Mouse (Mus musculus): Measurements from ENCODE around the gene Sidt1.
"Not testable (repeated sequence)": the region's sequence is repeated elsewhere in the genome, so short reads cannot be mapped to it uniquely, and the experiment has no call there.

Sidt1 gene

DNA sequence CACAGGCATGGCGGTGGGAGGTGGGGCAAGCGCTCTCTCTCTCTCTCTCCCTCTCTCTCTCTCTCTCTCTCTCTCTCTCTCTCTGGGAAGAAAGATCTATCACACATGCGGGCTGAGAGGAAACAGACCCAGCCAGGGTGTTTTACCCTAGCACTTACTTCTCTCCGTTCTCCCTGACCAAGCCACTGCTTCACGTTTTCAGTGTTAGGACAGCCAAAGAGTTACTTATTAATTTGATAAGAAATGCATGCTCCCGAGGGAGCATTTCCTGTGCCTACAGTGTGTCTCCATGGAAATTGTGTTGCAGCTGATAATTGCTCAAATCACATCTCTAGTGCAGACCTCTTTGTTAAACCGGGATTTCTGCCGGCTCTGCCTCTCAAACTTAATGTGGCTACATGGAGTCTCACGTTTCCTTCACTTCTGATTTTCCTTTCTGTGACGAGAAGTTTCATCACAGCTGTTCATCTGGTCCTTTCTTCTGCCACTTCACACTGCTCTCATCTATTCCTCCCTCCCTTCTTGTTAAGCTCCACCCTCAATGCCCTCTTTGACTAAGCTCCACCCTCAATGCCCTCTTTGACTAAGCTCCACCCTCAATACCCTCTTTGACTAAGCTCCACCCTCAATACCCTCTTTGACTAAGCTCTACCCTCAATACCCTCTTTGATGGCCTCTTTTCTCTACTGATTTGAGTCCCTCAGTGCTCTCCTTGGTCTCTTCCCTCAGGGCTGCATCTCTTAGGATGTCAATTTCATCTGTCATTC is 30.7 kb downstream of the Sidt1 start:
- DNase-seq, result no peak

DNA sequence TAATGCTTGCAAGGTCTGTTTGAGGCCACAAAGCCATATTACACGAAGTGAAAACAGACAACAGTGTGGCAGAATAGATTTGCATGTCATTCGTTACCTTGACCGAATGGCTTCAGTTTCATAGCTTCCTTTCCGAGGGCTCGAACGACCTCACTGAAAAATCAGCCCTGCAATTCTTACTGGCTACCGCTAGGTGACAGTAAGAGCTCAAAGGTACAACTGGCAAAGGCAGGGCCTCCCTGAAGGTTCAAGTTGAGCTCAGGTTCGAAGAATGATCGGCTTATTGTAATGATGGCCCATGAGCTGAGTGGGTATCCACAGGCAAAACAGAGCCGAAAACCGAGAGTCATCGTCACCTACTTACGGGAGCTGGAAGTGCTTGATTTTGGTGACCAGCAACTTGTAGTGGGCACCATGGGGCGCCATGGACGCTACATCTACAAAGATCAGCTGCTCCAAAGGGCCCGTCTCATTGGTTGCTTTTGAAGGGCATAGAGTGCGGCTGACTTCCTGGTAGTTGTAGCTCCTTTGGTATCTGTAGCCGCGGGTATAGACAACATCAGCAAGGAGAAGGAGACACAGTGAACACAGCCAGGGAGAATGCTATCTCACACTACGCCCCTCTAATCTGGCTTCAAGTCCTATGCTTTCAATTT is 33.4 kb downstream of the Sidt1 start:
- no peak for DNase-seq

- DNase-seq, result no peak
Observed at GRCm38 (mm10) chr16:44293960-44294359, 39.0 kb downstream of the Sidt1 start.

DNA sequence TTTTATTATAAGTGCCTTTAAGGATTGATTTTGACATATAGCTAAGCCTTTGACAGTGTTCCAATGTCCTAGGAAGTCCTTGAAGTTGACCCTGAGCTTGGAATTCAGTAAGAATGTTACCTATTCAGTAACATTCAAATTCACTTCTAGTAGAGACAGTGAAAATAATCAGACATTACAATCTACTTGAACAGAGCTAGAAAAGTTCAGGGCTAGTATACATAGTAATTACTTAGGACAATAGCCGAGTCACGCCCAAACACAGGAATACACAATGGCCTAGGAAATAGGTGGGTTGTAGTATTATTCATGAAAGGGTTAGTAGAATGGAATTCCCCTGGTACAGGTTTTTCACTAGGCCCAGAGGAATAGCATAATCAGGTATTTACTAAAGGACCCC is 40.3 kb downstream of the Sidt1 start:
- not testable (repeated sequence) for DNase-seq

- no peak for DNase-seq
Observed at GRCm38 (mm10) chr16:44289004-44289648, 43.9 kb downstream of the Sidt1 start.

- DNase-seq, result no peak
Observed at GRCm38 (mm10) chr16:44287356-44287950, 45.5 kb downstream of the Sidt1 start.

DNA sequence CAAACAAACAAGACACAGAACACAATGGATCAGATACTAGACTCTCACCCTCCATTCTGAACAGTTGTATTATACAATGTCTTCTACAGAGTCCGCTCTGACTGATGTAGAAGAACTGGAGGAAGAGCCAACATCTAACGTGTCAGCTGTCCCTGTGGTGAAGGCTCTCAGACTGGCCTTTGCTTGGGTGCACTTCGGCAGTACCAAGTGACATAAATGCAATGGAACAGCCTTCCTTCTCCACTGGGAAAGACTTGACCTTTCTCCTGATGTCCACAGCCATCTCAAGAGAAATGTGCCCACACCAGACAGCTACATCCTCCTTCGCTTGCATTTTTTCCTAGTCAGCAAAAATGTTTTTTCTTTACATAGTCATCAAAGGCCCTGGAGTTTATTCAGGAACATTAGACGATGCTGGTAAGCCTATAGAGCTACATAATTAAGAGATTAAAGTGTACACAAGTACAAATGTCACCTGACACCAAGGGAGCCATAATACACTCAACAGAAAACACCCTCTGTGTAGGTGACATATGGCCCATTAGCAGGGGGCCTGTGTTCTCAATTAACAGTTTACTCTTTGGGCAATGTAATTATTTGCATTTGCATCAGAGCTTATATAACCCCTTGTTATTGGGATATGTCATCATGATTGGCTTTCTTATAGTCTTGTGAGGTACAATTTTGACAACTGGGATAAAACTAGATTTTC is 50.2 kb downstream of the Sidt1 start:
- peak; percentile 71 to 77 for DNase-seq

GRCm38 (mm10) chr16:44282036-44282435 is 51.0 kb downstream of the Sidt1 start:
- DNase-seq, result no peak

DNA sequence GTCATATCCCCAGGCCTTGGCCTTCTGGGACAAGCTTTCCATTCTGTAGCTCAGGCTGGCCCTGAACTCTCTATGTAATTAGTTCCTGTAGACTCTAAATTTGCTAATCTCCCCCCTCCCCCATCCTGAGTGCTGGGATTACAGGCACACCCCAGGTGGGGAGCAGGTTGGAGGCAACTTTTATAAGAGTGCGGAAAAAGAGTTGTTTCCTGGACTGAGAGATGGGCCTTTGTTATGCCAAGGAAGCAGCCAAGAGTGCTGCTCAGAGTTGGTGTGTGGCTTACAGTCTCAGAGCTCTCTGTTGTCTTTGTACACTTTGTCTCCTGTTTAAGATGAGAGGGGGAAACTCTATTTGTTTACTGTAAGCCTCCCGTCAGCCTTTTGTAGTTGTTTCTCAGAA is 52.2 kb downstream of the Sidt1 start:
- DNase-seq, result no peak

- no peak for DNase-seq
Observed at GRCm38 (mm10) chr16:44277212-44277611, 55.8 kb downstream of the Sidt1 start.

DNA sequence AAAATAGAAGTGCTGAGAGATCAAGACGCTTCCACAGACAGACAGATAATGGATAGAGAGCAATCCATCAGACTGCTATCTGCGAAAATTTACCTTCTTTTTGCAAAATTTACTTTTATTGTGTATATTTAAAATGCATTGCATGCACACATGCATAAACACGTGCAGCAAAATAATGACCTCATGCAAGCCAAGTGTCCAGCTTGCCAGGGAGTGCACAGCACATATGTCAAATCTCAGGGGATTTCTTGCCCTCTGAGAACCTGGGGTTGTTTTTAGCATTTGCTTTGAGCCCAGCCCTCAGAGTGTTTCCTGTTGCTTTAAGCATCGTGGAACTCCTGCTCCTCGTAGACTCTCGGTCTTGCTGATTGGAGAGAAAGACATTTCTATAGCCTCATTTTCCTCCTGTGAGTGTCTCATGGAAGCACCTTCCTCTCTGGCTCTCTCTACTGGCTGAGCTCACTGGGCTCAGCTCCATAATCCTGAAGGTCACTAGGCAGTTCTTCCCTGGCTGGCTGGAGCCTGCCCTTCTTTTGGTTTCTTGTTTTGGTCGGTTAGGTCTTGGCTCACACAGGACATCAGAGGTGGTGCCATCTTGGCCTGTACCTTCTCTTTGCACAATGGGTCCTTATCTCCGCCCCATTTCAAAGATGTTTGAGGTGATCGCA is 61.5 kb downstream of the Sidt1 start:
- peak; percentile 60 to 70 for DNase-seq

DNA sequence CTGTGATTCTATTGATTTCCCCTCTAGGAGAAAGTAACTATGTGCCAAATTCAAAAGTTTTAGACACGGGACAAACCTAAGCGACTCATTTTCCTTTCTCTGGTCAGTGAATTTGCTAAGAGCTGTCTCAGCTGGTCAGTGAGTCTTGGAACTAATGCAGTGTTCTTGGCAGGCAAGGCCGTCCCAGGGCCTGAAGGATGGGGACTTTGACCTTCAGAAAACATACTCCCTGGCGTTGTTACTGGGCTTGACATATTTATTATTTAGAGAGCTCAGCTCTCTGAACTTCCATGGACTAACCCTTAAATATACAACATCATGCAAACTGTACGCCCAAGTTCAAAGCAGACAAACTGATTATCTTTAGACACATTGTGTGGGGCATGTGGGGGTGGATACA is 62.4 kb downstream of the Sidt1 start:
- no peak for DNase-seq

GRCm38 (mm10) chr16:44269578-44269977 is 63.4 kb downstream of the Sidt1 start:
- no peak for DNase-seq

GRCm38 (mm10) chr16:44268541-44269215 is 64.3 kb downstream of the Sidt1 start:
- no peak for DNase-seq

DNA sequence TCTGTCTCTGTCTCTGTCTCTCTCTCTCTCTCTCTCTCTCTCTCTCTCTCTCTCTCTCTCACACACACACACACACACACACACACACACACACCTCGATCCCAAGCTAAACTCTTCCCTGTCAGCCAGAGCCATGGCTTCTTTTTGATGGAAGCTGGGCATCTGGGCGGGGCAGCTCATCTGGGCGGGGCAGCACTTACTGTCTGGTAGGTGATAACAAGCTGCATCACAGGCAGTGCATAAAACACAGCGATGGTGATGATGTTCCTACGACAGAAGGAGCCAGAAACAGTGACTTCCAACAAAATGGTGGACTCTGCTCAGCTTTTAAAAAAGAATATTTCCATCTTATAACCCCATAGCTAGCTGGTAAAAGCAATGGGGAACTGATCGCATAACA is 67.4 kb downstream of the Sidt1 start:
- DNase-seq, result no peak

GRCm38 (mm10) chr16:44264916-44265315 is 68.1 kb downstream of the Sidt1 start:
- no peak for DNase-seq

- no peak for DNase-seq
Observed at GRCm38 (mm10) chr16:44257476-44257875, 75.5 kb downstream of the Sidt1 start.

DNA sequence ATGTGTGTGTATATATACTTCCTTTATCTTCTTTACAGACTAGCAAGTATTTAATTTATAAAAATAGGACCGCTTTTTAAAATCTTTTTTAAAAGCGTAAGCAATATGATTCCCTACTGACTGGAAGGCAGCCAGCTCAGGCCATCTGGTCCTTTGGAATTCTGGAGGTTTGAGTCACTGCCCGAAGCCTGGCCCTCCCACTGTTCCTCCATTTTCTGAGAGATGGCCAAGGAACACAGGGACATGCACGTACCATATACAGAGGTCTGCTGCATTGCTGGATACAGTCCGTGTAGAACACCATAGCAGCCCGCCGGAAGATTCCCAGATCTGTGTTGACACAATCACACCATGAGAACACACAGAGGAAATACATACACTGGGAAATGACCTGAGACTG is 78.3 kb downstream of the Sidt1 start:
- peak; percentile 94 to 95 for DNase-seq

DNA sequence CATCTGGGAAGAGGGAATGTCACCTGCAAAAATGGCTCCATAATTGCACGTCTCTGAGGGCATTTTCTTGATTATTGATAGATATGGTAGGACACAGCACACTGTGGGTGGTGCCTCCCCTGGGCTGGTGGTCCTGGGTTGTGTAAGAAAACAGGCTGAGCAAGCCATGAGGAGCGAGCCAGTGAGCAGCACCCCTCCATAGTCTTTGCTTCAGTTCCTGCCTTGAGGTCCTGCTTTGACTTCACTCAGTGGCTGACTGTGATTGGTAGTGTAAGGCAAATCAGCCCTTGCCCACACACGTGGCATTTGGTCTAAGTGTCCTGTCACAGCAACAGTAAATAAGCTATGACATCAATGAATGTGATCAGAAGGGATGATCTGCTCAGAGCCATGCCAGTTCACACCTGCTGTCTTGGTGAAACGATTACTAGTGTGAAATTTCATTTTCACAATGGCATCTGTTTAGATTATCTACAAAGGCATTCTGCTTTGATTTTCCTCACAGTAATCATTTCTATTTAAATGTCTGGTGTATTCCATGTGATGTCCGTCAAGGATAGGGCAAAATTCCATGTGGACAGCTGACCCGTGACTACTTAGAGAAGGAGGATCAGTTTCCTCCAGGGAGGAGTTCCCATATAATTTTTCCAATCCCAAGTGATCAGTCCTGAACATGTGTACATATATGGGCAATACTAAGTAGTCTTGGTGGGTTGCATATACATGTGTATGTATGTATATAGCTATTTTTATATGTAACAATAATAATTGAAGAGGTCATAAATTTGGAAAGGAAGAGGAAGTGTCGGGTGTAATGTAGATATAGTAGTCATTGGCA is 79.0 kb downstream of the Sidt1 start:
- DNase-seq, result peak; percentile 45 to 56

GRCm38 (mm10) chr16:44252735-44253134 is 80.3 kb downstream of the Sidt1 start:
- DNase-seq, result no peak

- no peak for DNase-seq
Observed at GRCm38 (mm10) chr16:44249985-44250384, 83.0 kb downstream of the Sidt1 start.

Data from cerebellum, adult 18-20 months (tissue).